ENCODE assay signal across 46 mouse cellular contexts in the genomic region with DNA sequence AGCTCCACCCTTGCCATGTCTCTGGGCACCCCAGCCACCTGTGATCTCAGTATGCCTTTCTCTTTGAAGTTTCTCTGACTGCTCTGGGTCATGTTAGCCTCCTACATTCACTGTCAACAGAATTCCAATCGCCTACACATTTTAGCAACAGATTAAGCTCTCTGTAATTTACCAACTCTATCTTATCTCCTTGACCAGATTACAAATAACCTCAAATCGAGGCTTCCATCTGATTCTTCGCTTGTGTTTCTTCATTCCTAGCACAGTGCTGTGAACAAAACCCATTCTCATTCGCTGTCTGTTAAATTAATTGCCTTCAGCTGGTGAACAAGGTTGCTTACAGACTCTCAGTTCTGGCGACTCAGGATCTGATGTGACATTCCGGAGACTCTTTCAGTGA. TPM values are rescaled to one million over a fixed set of nuclear protein-coding genes. Genes with fewer than 3 reads are reported as not detected.
"Had no signal": no experiment of that assay in that cellular context is flagged by ENCODE, and none has a peak within 500 bp of the region (broad histone marks: within the 10 kb centered on the region; RNA-seq: fewer than 3 reads in every experiment).

No protein-coding gene starts in this region.

- H3K9ac ChIP-seq: limb, embryonic 12.5 days; limb, embryonic 13.5 days; limb, embryonic 15.5 days; liver, embryonic 12.5 days; liver, embryonic 13.5 days; liver, embryonic 14.5 days; liver, embryonic 15.5 days; liver, postnatal 0 days; lung, embryonic 14.5 days; lung, embryonic 15.5 days; midbrain, embryonic 12.5 days; midbrain, embryonic 13.5 days; midbrain, embryonic 15.5 days; neural tube, embryonic 12.5 days had no signal

- ATAC-seq: liver, embryonic 12.5 days; liver, postnatal 0 days; lung, postnatal 0 days; midbrain, embryonic 13.5 days; midbrain, embryonic 15.5 days; midbrain, embryonic 16.5 days had no signal

- H3K4me1 ChIP-seq: limb, embryonic 10.5 days; limb, embryonic 12.5 days; limb, embryonic 13.5 days; limb, embryonic 15.5 days; lung, embryonic 15.5 days; midbrain, embryonic 10.5 days; midbrain, embryonic 12.5 days; midbrain, embryonic 13.5 days; midbrain, embryonic 15.5 days; neural tube, embryonic 12.5 days had no signal

- H3K4me2 ChIP-seq: limb, embryonic 12.5 days; limb, embryonic 13.5 days; limb, embryonic 15.5 days; liver, embryonic 11.5 days; liver, embryonic 12.5 days; liver, embryonic 13.5 days; liver, embryonic 15.5 days; lung, embryonic 14.5 days; lung, embryonic 15.5 days; midbrain, embryonic 11.5 days; midbrain, embryonic 12.5 days; midbrain, embryonic 13.5 days; midbrain, embryonic 15.5 days; neural tube, embryonic 12.5 days had no signal

- H3K9me3 ChIP-seq: limb, embryonic 10.5 days; limb, embryonic 12.5 days; limb, embryonic 13.5 days; limb, embryonic 15.5 days; liver, embryonic 12.5 days; liver, embryonic 13.5 days; liver, embryonic 15.5 days; lung, embryonic 15.5 days; megakaryocyte, embryonic 14.5 days; midbrain, embryonic 10.5 days; midbrain, embryonic 12.5 days; midbrain, embryonic 13.5 days; midbrain, embryonic 15.5 days; neural tube, embryonic 12.5 days had no signal

- H3K36me3 ChIP-seq: limb, embryonic 10.5 days; limb, embryonic 12.5 days; limb, embryonic 13.5 days; limb, embryonic 15.5 days; liver, embryonic 12.5 days; liver, embryonic 13.5 days; liver, embryonic 15.5 days; lung, embryonic 15.5 days; midbrain, embryonic 10.5 days; midbrain, embryonic 12.5 days; midbrain, embryonic 13.5 days; midbrain, embryonic 15.5 days; neural tube, embryonic 12.5 days had no signal

- DNase-seq: left cerebral cortex, postnatal 4 days; liver; liver, embryonic 13.5 days; liver, postnatal 0 days; lung, adult 18-20 months; lung, adult 2 months; lung, embryonic 14.5 days; lung, postnatal 10 days; lung, postnatal 14 days; lung, postnatal 36 days; lung, postnatal 4 days; midbrain, embryonic 14.5 days had no signal

- H3K27ac ChIP-seq: limb, embryonic 10.5 days; limb, embryonic 12.5 days; limb, embryonic 13.5 days; limb, embryonic 15.5 days; liver, embryonic 12.5 days; liver, embryonic 13.5 days; liver, embryonic 14.5 days; liver, embryonic 15.5 days; lung, embryonic 15.5 days; macrophage; midbrain, embryonic 10.5 days; midbrain, embryonic 12.5 days; midbrain, embryonic 13.5 days; midbrain, embryonic 15.5 days; neural tube, embryonic 12.5 days had no signal

- H3K27me3 ChIP-seq: limb, embryonic 12.5 days; limb, embryonic 13.5 days; limb, embryonic 15.5 days; lung, embryonic 15.5 days; midbrain, embryonic 12.5 days; midbrain, embryonic 13.5 days; midbrain, embryonic 15.5 days; neural tube, embryonic 12.5 days had no signal

- H3K4me3 ChIP-seq: limb, embryonic 10.5 days; limb, embryonic 12.5 days; limb, embryonic 13.5 days; limb, embryonic 15.5 days; liver, embryonic 12.5 days; liver, embryonic 13.5 days; liver, embryonic 15.5 days; lung, embryonic 15.5 days; megakaryocyte, embryonic 14.5 days; midbrain, embryonic 10.5 days; midbrain, embryonic 12.5 days; midbrain, embryonic 13.5 days; midbrain, embryonic 15.5 days; myocyte; neural tube, embryonic 12.5 days had no signal

RNA-seq across cellular contexts. Expression of a gene that starts 21.1 kb away (rescaled TPM):
- total RNA-seq: left cerebral cortex, postnatal 10 days; left cerebral cortex, postnatal 25 days; left cerebral cortex, postnatal 36 days; left cerebral cortex, postnatal 4 days; liver, adult 2 months; midbrain, postnatal 0 days had no signal
- polyA plus RNA-seq: macrophage, myocyte had no signal

RNA-seq across cellular contexts. Expression of a gene that starts 27.6 kb away (rescaled TPM):
- total RNA-seq: left cerebral cortex, postnatal 10 days; left cerebral cortex, postnatal 14 days; left cerebral cortex, postnatal 25 days; left cerebral cortex, postnatal 36 days; liver, adult 2 months; megakaryocyte progenitor cell, adult 5-6 weeks; megakaryocyte, adult 5-6 weeks; megakaryocyte-erythroid progenitor cell, adult 5-6 weeks; monocyte, adult 5-6 weeks had no signal
- polyA plus RNA-seq: limb, embryonic 10.5 days; limb, embryonic 11.5 days; limb, embryonic 12.5 days; limb, embryonic 13.5 days; liver, adult 2 months; liver, embryonic 13.5 days; liver, embryonic 14.5 days; liver, embryonic 15.5 days; liver, embryonic 16.5 days; liver, postnatal 0 days; lung, embryonic 14.5 days; macrophage; midbrain, embryonic 10.5 days; midbrain, embryonic 11.5 days; midbrain, embryonic 12.5 days; midbrain, embryonic 13.5 days; midbrain, embryonic 14.5 days; midbrain, embryonic 15.5 days had no signal

RNA-seq across cellular contexts. Expression of a gene that starts 51.6 kb away (rescaled TPM):
- total RNA-seq: left cerebral cortex, postnatal 10 days; left cerebral cortex, postnatal 4 days; megakaryocyte progenitor cell, adult 5-6 weeks; megakaryocyte, adult 5-6 weeks; megakaryocyte-erythroid progenitor cell, adult 5-6 weeks; midbrain, postnatal 0 days; monocyte, adult 5-6 weeks had no signal
- polyA plus RNA-seq: limb, embryonic 10.5 days; limb, embryonic 11.5 days; limb, embryonic 12.5 days; limb, embryonic 13.5 days; limb, embryonic 15.5 days; liver, adult 2 months; liver, embryonic 11.5 days; liver, embryonic 12.5 days; liver, embryonic 13.5 days; liver, embryonic 14.5 days; liver, embryonic 15.5 days; liver, embryonic 16.5 days; liver, postnatal 0 days; lung, adult 2 months; lung, embryonic 14.5 days; lung, embryonic 16.5 days; lung, postnatal 0 days; macrophage; midbrain, embryonic 10.5 days; midbrain, embryonic 11.5 days; midbrain, embryonic 12.5 days; midbrain, embryonic 13.5 days; midbrain, embryonic 14.5 days; midbrain, embryonic 15.5 days; midbrain, embryonic 16.5 days; midbrain, postnatal 0 days; myocyte; neural tube, embryonic 11.5 days; neural tube, embryonic 12.5 days had no signal
